9 mouse cellular contexts compared by ENCODE assay signal in genomic region chr3:148248617-148249016, GRCm38 (mm10).
A peak's percentile ranks its signal among the peaks of the same experiment; 100 is the strongest.
DNase-seq lines count a peak whose midpoint lies in the region; ATAC-seq lines count a peak whose summit lies in the region.
"Had no signal": no experiment of that assay in that cellular context is flagged by ENCODE, and none has a peak within 500 bp of the region (broad histone marks: within the 10 kb centered on the region; RNA-seq: fewer than 3 reads in every experiment).

No protein-coding gene starts in this region.

- 84% methylated on average over 1 of the region's 1 CpGs for WGBS in forebrain, embryonic 14.5 days
- 84% methylated on average over 1 of the region's 1 CpGs for WGBS in forebrain, embryonic 11.5 days
- WGBS in liver, embryonic 16.5 days (ENCODE audit: insufficient replicate concordance): 26% methylated on average over 1 of the region's 1 CpGs

- no peak for ATAC-seq in forebrain, embryonic 14.5 days
- ATAC-seq in forebrain, embryonic 11.5 days (replicated peaks; ENCODE audit: low FRiP score): no peak
- peak; percentile 47 for ATAC-seq in liver, embryonic 16.5 days (ENCODE audit: low read depth)

- no peak overlapping the region for H3K4me3 ChIP-seq in forebrain, embryonic 14.5 days (ENCODE audit: low read depth, low read length)
- no peak overlapping the region for H3K4me3 ChIP-seq in forebrain, embryonic 11.5 days (ENCODE audit: low read depth, low read length)
- no peak overlapping the region for H3K4me3 ChIP-seq in liver, embryonic 16.5 days (ENCODE audit: low read depth, low read length)
- H3K4me3 ChIP-seq: liver, embryonic 15.5 days had no signal

- no peaks in the 10 kb centered on the region for H3K27me3 ChIP-seq in forebrain, embryonic 14.5 days (replicated peaks; ENCODE audit: control insufficient read depth, insufficient read depth, low read length)
- no peaks in the 10 kb centered on the region for H3K27me3 ChIP-seq in forebrain, embryonic 11.5 days (ENCODE audit: control insufficient read depth, insufficient read depth, low read length)
- H3K27me3 ChIP-seq in liver, embryonic 16.5 days (ENCODE audit: control insufficient read depth, insufficient read depth, low read depth, low read length): no peaks in the 10 kb centered on the region
- H3K27me3 ChIP-seq: liver, embryonic 15.5 days had no signal

- no peak overlapping the region for H3K27ac ChIP-seq in forebrain, embryonic 14.5 days (ENCODE audit: low read depth, low read length)
- no peak overlapping the region for H3K27ac ChIP-seq in forebrain, embryonic 11.5 days (ENCODE audit: low read depth, low read length)
- no peak overlapping the region for H3K27ac ChIP-seq in liver, embryonic 16.5 days (ENCODE audit: low read length)
- H3K27ac ChIP-seq: liver, embryonic 15.5 days had no signal

- no peak overlapping the region for H3K4me2 ChIP-seq in forebrain, embryonic 14.5 days (ENCODE audit: low read length)
- no peak overlapping the region for H3K4me2 ChIP-seq in forebrain, embryonic 11.5 days (ENCODE audit: low read depth, low read length, severe bottlenecking)
- no peak overlapping the region for H3K4me2 ChIP-seq in liver, embryonic 16.5 days (ENCODE audit: low read depth, low read length)
- H3K4me2 ChIP-seq: liver, embryonic 15.5 days had no signal

- no peak overlapping the region for H3K9ac ChIP-seq in forebrain, embryonic 14.5 days (ENCODE audit: low read length)
- no peak overlapping the region for H3K9ac ChIP-seq in forebrain, embryonic 11.5 days (ENCODE audit: low read length)
- H3K9ac ChIP-seq in liver, embryonic 16.5 days (ENCODE audit: low read depth, low read length): no peak overlapping the region
- H3K9ac ChIP-seq: liver, embryonic 15.5 days had no signal

- no peaks in the 10 kb centered on the region for H3K4me1 ChIP-seq in forebrain, embryonic 14.5 days (ENCODE audit: control insufficient read depth, insufficient read depth, low read length)
- no peaks in the 10 kb centered on the region for H3K4me1 ChIP-seq in forebrain, embryonic 11.5 days (replicated peaks; ENCODE audit: control insufficient read depth, insufficient read depth, low read length)
- no peaks in the 10 kb centered on the region for H3K4me1 ChIP-seq in liver, embryonic 16.5 days (ENCODE audit: control insufficient read depth, low read depth, low read length)
- H3K4me1 ChIP-seq: liver, embryonic 15.5 days had no signal

- no peaks in the 10 kb centered on the region for H3K9me3 ChIP-seq in forebrain, embryonic 14.5 days (replicated peaks; ENCODE audit: control insufficient read depth, low read length)
- no peaks in the 10 kb centered on the region for H3K9me3 ChIP-seq in forebrain, embryonic 11.5 days (ENCODE audit: control insufficient read depth, low read length)
- H3K9me3 ChIP-seq in liver, embryonic 16.5 days (replicated peaks; ENCODE audit: control insufficient read depth, low read length): no peaks in the 10 kb centered on the region
- H3K9me3 ChIP-seq: liver, embryonic 15.5 days had no signal

- peak; percentile 51 for DNase-seq in forebrain, embryonic 14.5 days (ENCODE audit: low spot score)
- no peak for DNase-seq in forebrain, embryonic 11.5 days (ENCODE audit: low spot score)
- DNase-seq in right cerebral cortex, postnatal 10 days (ENCODE audit: low spot score in 2 of 2): peak; percentile 53 to 61
- no peak for DNase-seq in right cerebral cortex, adult 18-20 months
- DNase-seq in frontal cortex, postnatal 36 days (ENCODE audit: low spot score in 2 of 2): peak; percentile 1 to 2
- peak; percentile 6 for DNase-seq in telencephalon, adult 2 months (ENCODE audit: low read depth, low spot score)
- no peak for DNase-seq in left cerebral cortex, adult 11 months (ENCODE audit: low spot score)

- H3K36me3 ChIP-seq in forebrain, embryonic 14.5 days (ENCODE audit: control insufficient read depth, insufficient read depth, low read length): no peaks in the 10 kb centered on the region
- no peaks in the 10 kb centered on the region for H3K36me3 ChIP-seq in forebrain, embryonic 11.5 days (ENCODE audit: control insufficient read depth, insufficient read depth, low read length)
- H3K36me3 ChIP-seq in liver, embryonic 16.5 days (ENCODE audit: control insufficient read depth, insufficient read depth): no peaks in the 10 kb centered on the region
- H3K36me3 ChIP-seq: liver, embryonic 15.5 days had no signal

Comparison
In these comparisons a context has a peak if more than half of its experiments do, and no peak if none do; other contexts are left out.
1. DNase-seq: peak in forebrain, embryonic 14.5 days (single experiment), right cerebral cortex, postnatal 10 days (2 of 2), frontal cortex, postnatal 36 days (2 of 2) and telencephalon, adult 2 months (single experiment); none in forebrain, embryonic 11.5 days (single experiment), right cerebral cortex, adult 18-20 months (single experiment) and left cerebral cortex, adult 11 months (single experiment).